Comparison of ENCODE assay signal across 20 mouse cellular contexts in genomic region chr6:8744273-8744785, GRCm38 (mm10). TPM values are rescaled to one million over a fixed set of nuclear protein-coding genes. Genes with fewer than 3 reads are reported as not detected.
DNase-seq lines count a peak whose midpoint lies in the region; ATAC-seq lines count a peak whose summit lies in the region.
"Had no signal": no experiment of that assay in that cellular context is flagged by ENCODE, and none has a peak within 500 bp of the region (broad histone marks: within the 10 kb centered on the region; RNA-seq: fewer than 3 reads in every experiment).

No protein-coding gene starts in this region.

- peak; percentile 56 for ATAC-seq in megakaryocyte, adult 5-6 weeks (ENCODE audit: poor library complexity, severe bottlenecking)
- ATAC-seq in activated CD4-positive, CD25-positive, alpha-beta regulatory T cell, adult 4 months = no peak
- ATAC-seq: forebrain, postnatal 0 days; hindbrain, postnatal 0 days; intestine, embryonic 16.5 days had no signal

- DNase-seq in adrenal gland, postnatal 10 days = peak; percentile 46
- no peak for DNase-seq in adrenal gland, adult 18-20 months (ENCODE audit: low spot score in 2 of 2)
- peak; percentile 74 for DNase-seq in A20 (ENCODE audit: low read depth, low spot score)
- DNase-seq in adrenal gland, postnatal 36 days = peak; percentile 35 to 57
- DNase-seq in right cerebral cortex, adult 2 months (ENCODE audit: low spot score in 2 of 2) = no peak
- DNase-seq: cerebellum, adult 11-12 months; cerebellum, postnatal 10 days; forebrain, postnatal 0 days; gastrocnemius, postnatal 25 days; kidney, postnatal 10 days; left cerebral cortex, postnatal 4 days; lung, embryonic 14.5 days; midbrain, embryonic 14.5 days; right cerebral cortex, postnatal 14 days; thymus, postnatal 36 days had no signal

RNA-seq across cellular contexts. Expression of gene Ica1, which starts 34.0 kb away (rescaled TPM):
- total RNA-seq in adrenal gland, postnatal 10 days (2021) = 10 to 100 TPM; 17.5 to 25.5 TPM
- total RNA-seq in adrenal gland, adult 18-20 months (2021) = 10 to 100 TPM; 20.2 to 38.2 TPM
- 10 to 100 TPM; 36.3 to 49.9 TPM for total RNA-seq in adrenal gland, postnatal 36 days (2021)
- 4.4 and 7.2 TPM in 2 replicates for total RNA-seq in megakaryocyte, adult 5-6 weeks (2015)
- total RNA-seq in megakaryocyte, adult 5-6 weeks (2017) = 4.8 and 13.3 TPM in 2 replicates
- polyA plus RNA-seq in activated CD4-positive, CD25-positive, alpha-beta regulatory T cell, adult 4 months (2017; shearing (Covaris generic)) = 1 to 10 TPM; 4.0 to 4.3 TPM
- total RNA-seq: MEL had no signal

Comparison
In these comparisons a context has a peak if more than half of its experiments do, and no peak if none do; other contexts are left out.
1. DNase-seq: peak in adrenal gland, postnatal 10 days (single experiment), A20 (single experiment) and adrenal gland, postnatal 36 days (2 of 2); none in adrenal gland, adult 18-20 months (0 of 2) and right cerebral cortex, adult 2 months (0 of 2).